Mouse (Mus musculus) NIH3T3 (cell line): ENCODE measurements around the gene Tmub2.
A peak's percentile ranks its signal among the peaks of the same experiment; 100 is the strongest.

Experiments
- DNase-seq: peaks from one replicate; pipeline ENCODE4 v3.0.0-alpha.2; 2012; ENCODE audit warnings: low read depth

The Tmub2 gene

DNA sequence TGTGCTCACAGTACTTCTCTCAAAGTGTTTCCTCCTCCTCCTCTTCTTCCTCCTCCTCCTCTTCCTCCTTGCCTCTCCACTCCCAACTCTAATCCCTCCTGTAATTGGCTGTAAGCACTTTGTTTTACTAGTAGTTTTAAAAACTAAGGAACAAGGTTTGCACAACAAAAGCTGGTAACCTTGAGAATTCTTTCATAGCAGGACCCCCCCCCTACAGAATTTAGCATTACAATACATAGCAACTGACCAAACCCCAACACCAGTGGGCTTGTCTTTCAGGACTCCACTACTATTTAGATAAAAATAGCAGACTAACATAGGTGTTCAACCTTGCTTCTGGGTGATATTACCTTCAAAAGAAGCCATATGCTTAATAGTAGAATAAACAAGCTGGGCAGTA, 44.8 kb downstream of the Tmub2 start:
- no peak for DNase-seq

DNA sequence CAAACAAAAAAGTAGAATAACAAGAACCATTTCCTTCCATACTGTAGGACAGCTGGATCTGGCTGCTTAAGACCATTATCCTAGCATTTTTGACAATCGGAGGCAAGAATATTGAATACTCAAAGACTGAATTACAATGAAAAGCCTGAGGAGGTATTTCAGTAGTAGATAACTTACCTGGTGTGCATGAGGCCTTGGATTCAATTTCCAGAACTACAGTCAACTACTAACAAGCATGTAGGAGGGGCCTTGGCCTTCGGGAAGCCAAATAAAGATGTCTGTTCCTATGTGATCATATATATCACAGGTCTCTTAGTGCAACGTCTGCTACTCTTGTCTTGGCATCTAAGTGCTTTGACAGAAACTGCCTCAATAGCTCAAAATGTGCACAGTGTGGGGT, 45.3 kb downstream of the Tmub2 start:
- no peak for DNase-seq

- no peak for DNase-seq
These were observed 47.1 kb downstream of the Tmub2 start for GRCm38 (mm10) chr11:102331806-102332205.

- DNase-seq, result no peak
These were observed 48.3 kb downstream of the Tmub2 start for GRCm38 (mm10) chr11:102333061-102333460.

DNA sequence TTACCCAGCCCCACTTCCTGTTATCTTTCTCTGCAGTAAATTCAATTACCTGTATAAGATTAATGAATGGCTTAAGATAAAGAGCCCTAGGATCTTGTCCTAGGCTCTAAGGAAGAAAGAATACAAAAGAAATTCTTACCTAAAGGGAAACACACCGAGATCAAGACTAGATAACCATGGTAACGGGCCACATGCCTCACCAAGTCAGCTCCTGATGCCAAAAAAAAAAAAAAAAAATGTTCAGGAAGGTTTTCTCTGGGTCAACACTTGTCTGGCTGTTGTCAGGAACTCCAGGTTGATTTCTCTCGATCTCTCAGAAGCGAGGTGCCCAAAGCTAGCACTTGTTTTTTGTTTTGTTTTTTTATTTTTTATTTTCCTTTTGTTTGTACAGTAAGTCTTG, 49.3 kb downstream of the Tmub2 start:
- no peak for DNase-seq

DNA sequence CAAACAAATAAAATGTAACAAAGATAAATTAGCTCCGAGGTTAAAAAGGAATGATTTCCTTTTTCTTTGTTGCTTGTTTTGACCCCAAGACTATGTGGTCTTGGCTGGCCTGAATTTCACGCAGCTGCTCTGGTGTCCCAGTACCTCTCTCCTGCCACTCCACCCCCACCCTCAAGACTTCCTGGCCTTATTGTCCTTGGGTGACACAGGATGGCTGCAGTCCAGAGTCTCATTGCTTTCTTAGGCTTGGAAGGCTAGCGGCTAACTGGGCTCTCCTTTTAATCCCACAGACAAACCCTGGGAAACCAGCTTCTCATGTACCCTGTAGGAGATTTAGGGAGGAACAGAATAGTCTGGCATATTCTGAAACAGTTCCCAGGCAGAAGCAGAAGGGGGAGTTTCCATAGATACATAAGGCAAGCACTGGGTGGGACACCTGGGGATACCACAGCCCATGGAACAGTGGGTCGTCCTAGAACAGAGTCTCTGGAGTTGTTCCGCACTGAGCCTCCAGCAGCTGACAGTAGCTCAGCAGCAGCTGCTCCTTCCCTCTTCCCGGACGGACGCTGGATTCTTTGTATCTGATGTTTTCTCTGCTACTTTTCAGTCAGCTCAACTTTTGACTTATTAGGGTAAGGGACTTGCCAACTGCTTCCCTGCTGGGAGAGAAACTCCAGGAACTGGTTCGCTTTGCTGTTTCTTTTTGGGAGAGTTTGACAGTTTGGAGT, 50.4 kb downstream of the Tmub2 start:
- no peak for DNase-seq

DNA sequence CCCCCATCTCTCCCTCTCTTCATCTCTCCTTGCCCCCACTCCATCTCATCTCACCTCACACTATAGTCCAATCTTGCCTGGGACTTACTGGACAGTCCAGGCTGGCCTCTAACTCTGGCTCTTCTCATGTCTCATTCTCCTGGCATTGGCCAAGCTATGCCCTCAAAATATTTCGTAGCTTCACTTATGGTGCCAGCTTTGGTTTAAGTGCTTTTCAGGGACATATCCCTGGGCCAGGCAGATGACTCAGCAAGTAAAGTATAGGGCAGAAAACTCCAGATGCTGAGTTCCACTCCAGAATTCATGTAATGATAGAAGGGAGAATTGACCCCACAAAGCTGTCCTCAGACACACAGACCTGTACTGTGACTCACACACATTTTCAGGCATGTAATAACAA, 51.5 kb downstream of the Tmub2 start:
- peak; percentile 31 for DNase-seq

DNA sequence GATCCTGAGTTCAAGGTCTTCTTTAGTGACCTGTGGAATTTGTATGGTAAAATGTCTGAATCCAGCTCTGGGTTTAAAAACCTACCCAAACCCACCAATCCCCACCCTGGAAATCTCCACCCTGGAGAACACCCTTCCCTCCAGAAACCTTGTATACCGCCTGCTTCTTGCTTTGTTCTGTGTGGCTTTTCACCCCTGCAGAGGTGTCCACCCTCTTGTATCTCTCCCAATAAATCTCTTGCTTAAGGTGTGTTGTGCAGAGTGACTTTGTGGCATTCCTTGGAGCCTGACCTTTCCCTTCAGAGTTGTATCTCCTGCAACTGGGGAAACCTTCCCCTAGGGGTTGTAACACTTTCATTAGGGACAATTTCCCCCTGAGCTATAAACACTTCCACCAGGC, 53.2 kb downstream of the Tmub2 start:
- DNase-seq, result no peak

- peak; percentile 48 for DNase-seq
These were observed 53.8 kb downstream of the Tmub2 start for GRCm38 (mm10) chr11:102338561-102338960.
